Mouse (Mus musculus): Measurements from ENCODE around the gene Rhoj.
A peak's percentile ranks its signal among the peaks of the same experiment; 100 is the strongest.
"Not testable (repeated sequence)": the region's sequence is repeated elsewhere in the genome, so short reads cannot be mapped to it uniquely, and the experiment has no call there.

The Rhoj gene

DNA sequence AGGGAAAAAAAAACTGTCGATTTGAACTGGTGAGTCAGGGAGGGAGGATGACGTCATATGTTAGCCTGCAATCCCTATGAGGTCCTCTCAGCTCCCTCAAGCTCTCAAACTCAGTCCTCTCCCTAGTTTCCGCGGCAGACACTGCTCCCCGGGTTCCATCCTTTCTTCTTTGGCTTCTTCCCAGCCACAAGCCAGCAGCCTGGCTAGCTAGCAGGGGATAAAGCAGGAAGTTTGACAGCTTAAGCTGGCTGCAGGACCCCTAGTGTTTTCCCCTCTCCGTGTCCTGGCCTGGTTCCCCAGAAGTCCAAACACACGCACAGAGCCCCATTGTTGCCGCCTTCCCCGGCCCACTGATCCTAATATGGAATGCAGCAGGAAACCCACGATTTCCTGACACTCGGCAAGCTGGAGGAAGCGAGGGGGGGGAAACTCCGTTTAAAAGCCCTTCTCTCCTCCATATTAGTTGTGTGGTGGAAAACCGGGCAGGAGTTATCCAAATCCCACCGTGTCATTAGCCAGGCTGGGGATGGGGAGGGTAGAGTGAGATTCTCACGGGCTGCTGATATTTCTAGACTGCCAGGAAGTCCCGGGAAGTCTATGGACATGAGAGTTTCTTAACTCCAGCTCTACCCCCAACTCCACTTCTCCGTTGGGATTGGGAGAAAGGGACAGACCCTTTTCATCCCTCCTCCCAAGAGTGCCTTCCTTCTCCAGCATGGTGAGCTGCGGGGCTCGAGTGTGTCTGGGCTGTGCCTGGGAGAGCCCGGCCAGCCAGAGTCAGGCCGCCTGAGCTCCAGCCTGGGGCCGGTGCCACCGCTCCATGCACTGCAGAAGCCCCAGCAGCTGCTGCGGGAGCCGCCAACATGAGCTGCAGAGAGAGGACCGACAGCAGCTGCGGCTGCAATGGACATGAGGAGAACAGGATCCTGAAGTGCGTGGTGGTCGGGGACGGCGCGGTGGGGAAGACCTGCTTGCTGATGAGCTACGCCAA, at the start of gene Rhoj:
TSS of gene Rhoj (plus strand) at position 362 of the 991 bp plus-strand sequence.
- peak; percentile 9 to 14 for DNase-seq (ENCODE audit: low spot score in 2 of 2)

DNA sequence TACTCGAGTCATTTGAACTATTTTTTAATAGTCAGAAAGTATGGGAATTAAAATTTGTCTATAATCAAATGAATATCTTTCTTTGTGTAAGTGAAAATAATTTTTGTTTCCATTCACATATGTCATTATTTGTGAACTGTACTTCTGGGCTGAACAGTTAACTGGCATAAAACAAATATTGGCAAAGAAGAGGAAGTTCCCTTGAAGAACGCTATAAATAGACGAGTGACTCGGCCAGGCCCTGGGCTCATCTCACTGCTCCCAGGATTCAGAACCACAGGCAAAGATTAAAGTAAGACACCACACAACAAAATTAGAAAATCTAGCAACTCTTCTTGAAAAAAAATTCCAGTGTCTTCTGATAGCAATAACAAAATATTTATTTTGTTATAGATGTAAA, 36.4 kb upstream of the Rhoj start:
- DNase-seq (ENCODE audit: low spot score in 2 of 2) = no peak

DNA sequence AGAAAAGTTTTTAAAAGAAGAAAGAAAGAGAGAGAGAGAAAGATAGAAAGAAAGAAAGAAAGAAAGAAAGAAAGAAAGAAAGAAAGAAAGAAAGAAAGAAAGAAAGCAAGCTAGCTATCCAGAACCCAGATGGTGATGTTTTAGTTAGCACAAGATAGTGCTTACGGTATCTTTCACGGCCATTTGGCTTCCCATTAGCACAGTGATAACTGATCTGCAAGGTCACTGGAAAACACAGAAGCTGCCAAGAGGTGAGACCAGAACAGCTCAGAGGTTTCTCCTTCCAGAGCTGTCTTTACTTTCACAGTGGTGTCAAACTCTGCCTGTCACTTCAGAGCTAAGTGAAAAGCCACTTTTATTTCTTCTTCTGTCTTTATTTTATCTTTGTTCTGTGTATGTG, 32.4 kb upstream of the Rhoj start:
- no peak for DNase-seq (ENCODE audit: low spot score in 2 of 2)

DNA sequence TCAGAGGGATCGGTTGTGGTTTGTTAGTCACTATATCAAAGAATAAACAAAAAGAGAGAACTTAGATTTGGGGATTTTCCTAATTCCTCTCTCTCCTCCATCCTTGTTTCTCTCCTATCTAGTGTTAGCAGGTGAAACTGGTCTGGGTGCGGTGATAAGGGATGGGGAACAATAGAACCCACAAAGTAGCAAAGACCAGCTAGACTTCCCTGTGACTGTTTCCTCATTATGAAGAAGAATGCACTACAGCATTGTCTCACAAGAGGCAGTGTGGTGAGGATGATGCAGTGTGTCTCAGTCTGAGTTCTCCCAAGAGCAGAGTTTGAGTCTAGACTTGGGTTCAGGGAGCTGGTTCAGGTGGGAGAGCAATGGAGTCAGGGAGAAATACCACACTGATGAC, 30.7 kb upstream of the Rhoj start:
- no peak for DNase-seq (ENCODE audit: low spot score in 2 of 2)

DNA sequence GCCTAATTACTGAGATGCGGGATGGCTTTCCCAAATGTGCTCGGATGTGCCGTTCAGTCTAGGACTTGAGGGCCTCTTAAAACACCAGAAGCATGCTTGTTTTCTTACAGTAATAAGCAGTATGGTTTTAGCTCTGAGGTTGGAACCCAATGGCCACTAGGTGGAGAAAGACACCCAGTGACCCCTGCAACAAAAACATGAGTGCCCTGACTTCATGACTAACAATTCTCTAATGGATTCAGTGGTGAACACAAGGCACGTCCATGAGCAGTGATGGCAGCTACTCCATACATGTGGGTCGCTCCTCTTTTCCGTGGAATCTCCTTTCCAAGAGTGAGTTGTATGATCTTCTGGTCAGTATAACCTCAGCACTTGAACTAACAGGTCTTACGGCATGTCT, 27.6 kb upstream of the Rhoj start:
- no peak for DNase-seq (ENCODE audit: low spot score in 2 of 2)

DNA sequence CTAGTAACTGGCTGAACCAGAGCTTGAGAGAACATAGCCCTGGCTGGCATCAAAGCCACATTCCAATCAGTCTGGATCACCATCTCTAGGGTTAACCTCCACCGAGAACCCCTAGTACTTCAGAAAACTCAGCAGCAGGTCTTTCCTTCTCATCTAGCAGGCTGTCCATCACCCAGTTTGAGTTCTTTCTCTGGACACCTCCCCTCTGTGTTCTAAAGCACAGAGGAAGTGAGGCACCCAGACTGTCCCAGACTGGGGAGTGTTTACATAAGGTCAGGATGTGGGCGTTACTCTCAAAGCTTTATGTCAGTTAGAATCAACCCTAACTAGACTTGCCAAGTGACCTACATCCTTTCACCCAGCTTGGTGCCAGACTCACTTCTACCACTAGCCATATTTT, 24.9 kb upstream of the Rhoj start:
- DNase-seq (ENCODE audit: low spot score in 2 of 2) = no peak

DNA sequence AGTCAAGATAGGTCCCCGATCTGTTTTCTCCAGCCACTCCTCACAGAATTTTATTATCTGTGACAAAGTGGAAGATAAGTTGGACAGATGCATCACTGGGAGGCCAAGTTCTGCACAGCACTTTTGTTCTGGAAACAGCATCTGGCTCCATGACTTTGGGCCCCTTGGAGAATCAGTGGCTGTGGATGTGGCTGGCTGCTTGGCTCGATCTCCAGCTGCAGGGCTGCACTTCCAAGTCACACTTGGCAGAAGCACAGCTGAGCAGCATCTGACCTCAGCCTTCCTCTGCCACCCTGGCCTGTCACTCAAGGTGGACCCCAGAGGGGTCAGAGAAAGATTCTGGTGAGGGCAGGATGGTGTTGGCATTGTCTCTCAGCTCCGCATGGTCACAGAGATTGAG, 22.0 kb upstream of the Rhoj start:
- DNase-seq (ENCODE audit: low spot score in 2 of 2) = no peak

DNA sequence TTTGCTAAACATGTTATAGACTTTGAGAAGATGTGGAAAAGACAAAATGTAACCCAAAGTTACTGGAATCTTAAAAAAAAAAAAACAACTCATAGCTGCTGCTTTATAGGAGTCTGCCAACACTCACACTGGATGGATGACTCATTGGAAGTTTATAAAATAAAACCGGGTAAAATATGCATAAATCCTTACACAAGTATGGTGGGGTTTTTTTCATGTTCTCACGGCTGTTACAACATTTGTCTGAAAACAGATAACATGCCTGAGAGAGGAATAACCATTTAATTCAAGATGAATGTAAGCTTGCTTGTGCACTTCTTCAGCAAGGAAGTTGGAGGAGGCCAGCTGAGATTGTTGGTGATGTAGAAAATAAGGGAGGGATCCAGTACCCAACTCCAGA, 17.6 kb upstream of the Rhoj start:
- no peak for DNase-seq (ENCODE audit: low spot score in 2 of 2)

DNA sequence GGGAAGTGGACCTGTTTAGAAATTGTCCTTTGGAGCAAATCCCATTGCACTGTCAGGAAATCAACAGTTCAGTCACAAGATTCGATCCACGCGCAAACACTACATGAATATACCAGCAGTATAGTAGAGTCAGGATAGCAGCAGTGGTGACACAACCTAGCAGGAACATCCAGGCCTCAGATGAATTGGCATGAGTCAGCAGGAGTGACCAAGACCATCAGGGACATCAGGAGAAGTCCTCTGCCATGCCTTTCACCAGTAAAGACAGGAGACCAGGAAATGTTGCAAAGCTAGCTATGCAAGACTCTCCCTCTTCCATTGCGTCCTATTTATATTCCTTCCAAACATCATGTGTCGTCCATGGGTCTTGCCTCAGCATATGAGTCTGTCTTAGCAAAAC, 16.6 kb upstream of the Rhoj start:
- DNase-seq (ENCODE audit: low spot score in 2 of 2) = no peak

DNA sequence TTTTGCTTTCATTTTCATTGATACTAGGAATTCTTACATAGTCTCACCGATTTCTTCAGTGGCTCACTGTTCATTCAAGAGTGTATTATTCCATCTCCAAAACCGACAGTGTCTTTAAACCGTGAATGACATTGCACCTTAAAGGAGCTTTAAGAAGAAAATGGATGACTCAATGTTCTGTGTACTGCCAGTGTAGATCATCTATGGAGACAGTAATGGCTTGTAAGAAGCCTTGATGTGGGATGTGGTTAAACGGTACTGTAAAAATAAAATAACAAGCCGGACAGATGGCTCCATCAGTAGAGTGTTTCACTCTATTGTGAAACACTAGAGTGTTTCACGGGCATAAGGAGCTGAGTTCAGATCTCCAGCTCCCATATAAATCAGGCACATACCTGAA, 15.2 kb upstream of the Rhoj start:
- no peak for DNase-seq (ENCODE audit: low spot score in 2 of 2)

DNA sequence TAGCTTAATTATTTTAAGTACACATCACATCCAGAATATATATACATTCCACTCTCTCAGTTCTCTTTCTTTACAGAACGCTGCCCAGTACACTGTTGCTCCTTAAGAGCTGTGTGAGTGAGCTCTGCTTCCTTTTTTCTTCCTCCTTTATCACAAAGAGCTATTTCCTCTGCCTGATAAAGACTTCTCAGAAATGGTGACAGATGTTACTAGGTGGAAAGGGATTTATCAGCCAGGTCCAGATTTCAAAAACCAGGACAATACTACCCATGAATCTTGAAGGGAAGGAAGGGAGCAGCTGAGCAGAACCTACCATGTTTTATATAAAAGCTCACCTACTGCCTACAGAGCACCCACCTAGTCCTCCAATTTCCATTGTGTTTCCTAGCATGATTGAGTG, 8.3 kb upstream of the Rhoj start:
- no peak for DNase-seq (ENCODE audit: low spot score in 2 of 2)

DNA sequence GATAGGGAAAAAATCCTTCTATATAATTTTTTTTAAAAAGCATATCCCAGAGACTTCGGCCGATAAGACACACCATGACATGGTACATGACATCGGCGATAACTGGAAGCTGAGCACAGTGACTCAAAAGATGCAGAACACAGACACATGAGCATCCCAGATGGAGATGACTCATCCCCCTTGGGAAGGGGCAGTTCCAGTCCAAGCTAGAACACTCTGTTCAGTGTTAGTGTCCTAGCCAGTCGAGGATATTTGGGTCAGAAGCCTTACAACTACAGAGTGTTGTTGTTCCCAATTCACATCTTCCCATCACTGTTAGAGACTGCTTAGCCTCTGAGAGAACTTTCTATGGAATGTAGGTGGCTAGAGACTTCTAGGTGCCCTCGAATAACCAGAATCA, 4.0 kb upstream of the Rhoj start:
- DNase-seq (ENCODE audit: low spot score in 2 of 2) = peak in 1 of 2 experiments; percentile 6

DNA sequence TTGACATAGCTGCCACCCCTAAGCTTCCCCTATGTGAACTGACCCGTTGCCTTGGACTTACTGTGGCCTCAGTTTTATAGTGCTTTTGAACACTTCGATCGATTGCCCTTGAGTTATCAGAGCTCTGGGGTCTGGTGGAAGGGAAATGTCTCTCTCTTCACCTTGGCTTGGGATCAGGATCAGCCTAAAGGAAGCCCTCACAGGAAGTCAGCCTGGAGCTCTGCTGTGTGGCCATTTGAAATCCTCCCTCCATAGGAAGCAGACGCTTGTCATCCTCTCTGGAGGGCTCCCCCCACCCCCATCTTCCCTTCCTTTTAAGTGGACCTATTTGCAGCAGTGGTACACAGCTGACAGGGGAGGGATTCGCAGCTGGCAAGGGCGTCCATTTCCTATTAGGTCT, 1.6 kb downstream of the Rhoj start:
- no peak for DNase-seq (ENCODE audit: low spot score in 2 of 2)

DNA sequence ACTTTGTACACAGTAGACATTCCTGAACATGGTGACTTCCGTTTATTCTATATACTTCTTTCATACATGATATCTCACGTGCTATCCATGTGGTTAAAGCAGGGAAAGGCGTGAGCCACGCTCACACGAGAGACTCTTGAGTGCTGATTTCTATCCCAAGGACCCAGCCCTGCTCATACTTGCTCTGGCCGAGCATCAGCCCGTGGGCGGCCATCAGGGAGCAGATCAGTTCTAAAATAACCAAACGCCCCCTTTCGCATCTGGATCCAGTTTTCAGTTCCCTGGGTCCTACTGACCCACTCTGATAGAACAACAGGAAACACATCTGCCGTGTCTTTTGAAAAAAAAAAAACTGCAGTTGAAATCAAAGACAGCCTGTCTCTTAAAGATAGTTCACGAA, 2.6 kb downstream of the Rhoj start:
- DNase-seq (ENCODE audit: low spot score in 2 of 2) = no peak

DNA sequence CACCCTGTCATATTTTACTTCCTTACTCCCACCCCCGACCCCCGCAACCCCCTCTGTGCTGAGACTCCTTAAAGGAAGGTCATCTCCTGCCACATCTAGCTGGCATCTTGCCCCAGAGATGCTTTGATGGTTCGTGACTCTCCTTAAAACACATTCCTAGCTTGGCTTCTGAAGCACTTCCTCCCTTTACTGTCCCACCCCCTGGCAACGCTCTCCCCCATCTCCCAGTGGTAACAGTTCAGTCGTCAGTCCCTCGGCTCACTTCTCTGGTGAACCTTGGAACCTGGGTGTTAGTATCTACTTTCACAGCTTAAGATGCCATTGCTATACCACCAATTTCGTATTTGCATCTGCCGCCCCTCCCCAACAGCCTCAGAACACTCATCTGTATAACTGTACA, 3.8 kb downstream of the Rhoj start:
- no peak for DNase-seq (ENCODE audit: low spot score in 2 of 2)

DNA sequence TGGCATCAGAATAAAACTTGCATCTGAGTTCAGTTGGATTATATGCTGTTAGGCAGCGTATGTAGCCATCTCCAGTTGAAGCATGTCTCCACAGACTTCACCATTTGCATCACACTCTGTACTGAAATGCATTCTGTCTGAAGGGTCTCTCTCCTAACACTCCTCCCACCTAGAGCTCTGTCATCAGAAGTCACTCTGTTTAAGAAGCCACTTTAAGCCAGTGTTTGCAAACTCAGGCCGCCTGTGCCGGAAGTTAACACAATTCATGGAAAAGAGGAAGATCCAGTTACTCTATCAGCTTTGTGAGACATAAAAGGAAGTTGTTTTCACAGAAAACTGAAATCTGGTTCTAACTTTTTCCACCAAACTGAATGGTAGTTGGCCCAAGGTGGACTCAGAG, 5.9 kb downstream of the Rhoj start:
- DNase-seq (ENCODE audit: low spot score in 2 of 2) = no peak

DNA sequence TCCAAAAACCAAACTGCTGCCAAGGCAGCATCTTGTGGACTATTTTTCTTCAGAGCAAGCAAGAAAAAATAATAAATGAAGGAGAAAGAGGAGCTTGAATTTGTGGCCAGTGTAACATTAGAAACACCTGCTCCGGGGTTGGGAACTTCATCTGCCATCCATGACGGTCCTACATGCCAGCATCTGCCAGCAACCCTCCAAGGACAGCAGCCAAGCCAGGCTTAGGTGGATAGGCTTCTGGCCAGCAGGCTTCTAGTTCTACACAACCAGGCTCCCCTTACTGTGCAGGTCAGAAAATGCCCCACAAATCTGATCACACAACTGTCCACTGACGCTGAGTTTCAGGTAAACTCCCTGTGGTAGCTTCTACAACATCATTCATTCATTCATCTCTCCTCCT, 7.7 kb downstream of the Rhoj start:
- DNase-seq (ENCODE audit: low spot score in 2 of 2) = no peak

DNA sequence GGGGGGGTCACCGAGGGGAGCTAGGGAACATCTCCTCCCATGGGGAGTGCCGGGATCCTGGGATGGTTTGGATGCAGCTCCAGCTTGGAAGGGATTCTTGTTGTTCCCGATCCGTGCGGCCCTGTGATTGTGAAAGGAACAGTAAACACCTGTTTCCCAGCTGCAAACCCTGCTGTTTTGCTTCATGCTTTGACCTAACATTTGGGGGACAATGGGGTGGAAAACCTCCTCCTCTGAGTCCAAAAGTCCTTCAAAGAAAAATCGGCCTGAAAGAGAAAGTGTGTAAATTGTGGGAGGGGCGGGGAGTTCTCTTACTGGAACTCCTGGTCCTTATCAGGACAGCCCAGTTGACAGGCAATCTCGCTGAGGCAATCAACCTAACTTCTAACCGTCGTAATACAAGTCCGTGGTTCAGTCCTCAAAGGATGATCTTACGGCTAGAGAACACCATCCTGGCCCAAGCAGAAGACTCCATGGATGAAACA, 12.4 kb downstream of the Rhoj start:
- DNase-seq (ENCODE audit: low spot score in 2 of 2) = no peak

DNA sequence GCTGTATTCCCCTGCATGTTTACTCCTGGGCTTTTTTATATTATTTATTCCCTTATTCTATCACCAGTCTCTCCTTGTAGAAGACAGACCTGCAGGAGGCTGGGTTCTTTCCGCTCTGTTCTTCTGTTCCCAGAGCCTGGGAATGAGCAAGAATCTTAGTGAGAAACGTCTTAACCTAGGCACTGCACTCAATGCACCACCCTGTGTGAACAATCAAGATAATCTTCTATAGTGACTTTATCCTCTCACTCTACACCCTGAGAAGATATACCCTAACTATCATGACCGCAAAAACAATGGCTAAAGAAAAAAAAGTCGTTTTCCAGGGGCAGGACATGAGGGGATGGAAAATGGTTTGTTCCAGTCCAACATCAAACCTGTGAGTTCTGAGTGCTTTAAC, 13.1 kb downstream of the Rhoj start:
- no peak for DNase-seq (ENCODE audit: low spot score in 2 of 2)

DNA sequence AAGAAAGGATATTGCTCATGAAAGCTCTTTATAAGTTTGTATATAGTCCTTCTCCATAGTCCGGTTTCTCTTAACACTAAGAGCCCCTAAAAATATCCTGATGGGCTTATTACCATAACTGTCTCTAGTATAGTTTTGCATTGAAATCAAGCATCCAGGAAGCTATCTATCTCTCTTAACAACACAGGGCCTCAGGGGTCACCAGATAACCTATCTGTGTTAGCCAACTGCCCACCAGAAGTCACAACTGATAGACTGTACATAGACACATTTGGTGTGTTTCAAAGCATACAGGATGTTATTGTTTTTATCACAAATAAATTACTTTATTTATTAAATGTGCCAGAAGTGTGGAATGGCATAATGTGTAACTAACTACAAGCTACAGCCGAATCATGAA, 21.1 kb downstream of the Rhoj start:
- no peak for DNase-seq (ENCODE audit: low spot score in 2 of 2)

DNA sequence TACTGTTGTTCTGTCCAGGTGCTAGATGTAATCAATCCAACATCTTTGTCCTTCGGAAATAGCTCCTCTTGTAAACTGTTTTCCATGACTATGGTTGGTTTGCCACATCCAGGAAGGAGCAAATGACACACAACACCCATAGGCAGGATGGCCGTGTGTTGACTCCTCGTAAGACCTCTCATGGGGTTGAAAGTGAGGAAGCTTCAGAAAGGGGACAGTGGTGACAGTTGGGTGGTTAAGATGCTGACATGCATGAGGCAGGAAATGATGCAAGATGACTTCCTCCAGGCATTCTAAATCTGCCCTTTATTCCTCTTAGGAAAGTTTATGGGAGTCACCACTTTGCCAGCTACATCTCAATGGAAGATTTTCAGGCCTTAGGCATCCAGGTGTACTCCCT, 31.8 kb downstream of the Rhoj start:
- no peak for DNase-seq (ENCODE audit: low spot score in 2 of 2)

DNA sequence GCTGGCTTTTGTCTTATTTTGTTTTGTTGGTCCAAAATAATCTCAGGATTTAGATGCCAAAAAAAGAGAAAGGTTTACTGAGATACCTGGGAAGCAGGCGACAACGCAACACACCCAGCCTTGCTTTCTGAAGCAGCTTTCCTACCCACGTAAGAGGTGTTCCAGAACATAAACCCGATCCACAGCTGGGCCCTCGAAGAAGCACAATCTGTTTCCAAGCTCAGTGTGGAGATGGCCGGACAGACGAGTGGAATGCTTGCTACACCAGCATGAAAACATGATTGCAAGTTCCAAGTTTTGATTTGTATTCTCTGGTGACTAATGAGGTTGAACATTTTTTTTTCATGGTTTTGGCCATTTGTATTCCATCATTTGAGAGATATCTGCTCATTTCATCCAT, 32.2 kb downstream of the Rhoj start:
- no peak for DNase-seq (ENCODE audit: low spot score in 2 of 2)

DNA sequence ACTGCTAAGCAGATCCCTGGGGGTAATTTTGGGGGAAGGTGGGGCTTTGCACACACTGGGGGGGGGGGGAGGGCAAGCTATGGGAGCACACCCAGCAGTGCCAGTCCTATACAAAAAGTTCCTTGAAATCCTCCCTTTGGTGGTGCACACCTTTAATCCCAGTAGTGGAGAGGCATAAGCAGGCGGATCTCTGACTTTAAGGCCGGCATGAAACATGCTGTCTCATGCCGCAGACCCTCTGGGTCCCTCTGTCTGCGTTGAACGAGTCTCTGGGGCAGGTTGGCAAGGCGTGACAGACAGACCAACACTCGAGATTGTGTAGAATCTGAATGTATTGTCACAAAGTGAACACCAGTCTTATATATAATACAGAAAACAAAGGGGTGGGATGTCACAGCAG, 40.4 kb downstream of the Rhoj start:
- no peak for DNase-seq (ENCODE audit: low spot score in 2 of 2)

DNA sequence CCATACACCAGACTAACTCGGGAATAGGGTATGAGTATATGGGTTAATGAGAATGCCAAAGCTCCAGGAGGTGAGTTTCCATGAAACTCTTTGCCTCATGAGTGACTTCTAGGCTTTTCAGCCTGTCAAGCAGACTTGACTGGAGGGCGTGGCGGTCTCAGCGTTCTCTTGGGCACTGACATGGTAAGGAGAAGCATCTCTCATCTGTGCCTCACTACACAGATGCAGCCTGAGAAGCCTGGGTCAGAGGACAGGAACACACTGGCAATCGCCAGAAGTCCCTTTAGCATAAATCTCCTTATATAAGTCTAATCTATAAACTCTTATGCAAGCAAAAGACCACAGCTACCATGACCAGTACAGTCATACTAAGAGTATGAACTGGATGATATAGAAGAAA, 41.4 kb downstream of the Rhoj start:
- not testable (repeated sequence) for DNase-seq (ENCODE audit: low spot score in 2 of 2)
